Mouse (Mus musculus) common myeloid progenitor, adult 5-6 weeks (primary cell): Measurements from ENCODE around the gene Ralgapa2. TPM values are rescaled to one million over a fixed set of nuclear protein-coding genes. Genes with fewer than 3 reads are reported as not detected.

Experiments used
- ATAC-seq: replicated peaks from 2 replicates; pipeline ENCODE4 v1.8.0; 2016; ENCODE audit warnings: low read depth, mild to moderate bottlenecking, moderate TSS enrichment, inconsistent platforms; ENCODE audit not compliant: poor library complexity, severe bottlenecking
- total RNA-seq: library from RNA; stranded (forward); fragments of 200-1000, 187-1606 nt; gene quantifications from 2 replicates; pipeline ENCODE4 v1.2.3, GENCODE M21; 2017

The Ralgapa2 gene
- total RNA-seq, 1 experiment from 2014 or later, result 24.2 TPM

DNA sequence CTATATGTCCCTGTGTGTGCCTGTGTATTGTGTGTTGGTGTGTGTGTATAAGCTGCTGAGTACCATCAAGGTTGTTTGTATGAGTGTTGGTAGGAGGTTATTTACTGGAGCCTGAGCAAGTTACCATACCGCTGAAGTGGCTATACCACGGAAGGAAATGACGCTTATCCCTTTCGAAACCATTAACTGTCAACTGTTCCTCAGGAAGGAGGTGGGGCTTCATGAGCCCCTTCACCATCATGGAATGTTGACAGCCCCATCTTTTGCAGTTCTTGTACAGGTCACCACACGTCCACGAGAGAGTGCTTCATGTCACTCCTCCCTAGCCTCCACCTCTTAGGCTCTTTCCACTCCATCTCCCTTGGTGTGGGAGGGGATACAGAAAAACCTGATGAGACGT lies 314.2 kb downstream of the Ralgapa2 start:
- ATAC-seq, result peak; percentile 92

DNA sequence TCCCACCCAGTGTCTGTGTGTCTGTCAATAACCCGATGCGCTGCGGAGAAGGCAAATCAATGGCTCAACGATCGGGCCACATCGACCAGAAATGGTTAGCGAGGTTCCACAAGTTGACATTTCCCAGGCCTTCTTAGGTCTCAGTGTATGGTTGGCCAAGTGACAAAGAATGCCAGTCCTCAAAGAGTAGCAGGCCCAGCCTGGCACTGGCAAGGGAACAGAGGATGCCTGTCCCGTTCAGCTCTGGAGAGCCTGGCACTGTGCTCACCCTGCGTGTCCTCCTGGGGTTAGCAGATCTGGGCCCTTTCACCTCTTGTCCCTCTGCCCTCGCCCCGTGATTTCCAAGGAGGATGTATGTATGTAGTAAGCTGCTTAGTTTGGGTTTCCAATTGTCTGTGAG lies 316.0 kb downstream of the Ralgapa2 start:
- no peak for ATAC-seq
